Mouse (Mus musculus) central nervous system, embryonic 18 days (tissue): Measurements from ENCODE around the gene Zar1. TPM values are rescaled to one million over a fixed set of nuclear protein-coding genes. Genes with fewer than 3 reads are reported as not detected.

Experiments
- polyA plus RNA-seq: library from polyadenylated mRNA; depleted of rRNA; stranded (reverse); fragments of >200 nt; gene quantifications from 2 replicates; pipeline ENCODE4 v1.2.3, GENCODE M21; 2012; rRNA removed

Gene Zar1
- polyA plus RNA-seq: 2.3 and 2.8 TPM in 2 replicates

GRCm38 (mm10) chr5:72580970-72581332 is at the start of gene Zar1:
TSS of gene Zar1 (minus strand) at chr5:72581254.

GRCm38 (mm10) chr5:72587192-72587681 is 6.2 kb upstream of the Zar1 start, which contains the start of gene Gm5868:
TSS of gene Gm5868 (minus strand) at chr5:72587551.

GRCm38 (mm10) chr5:72559544-72560049 is 21.5 kb downstream of the Zar1 start, which contains the start of gene Nfxl1:
TSS of gene Nfxl1 (minus strand) at chr5:72559684.

Other genes with a start within 250 kb of the Zar1 start
- 0.43 and 0.56 TPM in 2 replicates for gene Corin, start 76.8 kb downstream of the Zar1 start, polyA plus RNA-seq
- gene Nfxl1, start 21.6 kb downstream of the Zar1 start, polyA plus RNA-seq: 14.9 and 15.3 TPM in 2 replicates
- 2.8 and 3.5 TPM in 2 replicates for gene Gm5868, start 6.3 kb upstream of the Zar1 start, polyA plus RNA-seq
- not detected in 2 replicates for gene Cnga1, start 63.0 kb upstream of the Zar1 start, polyA plus RNA-seq
- gene Nipal1, start 66.5 kb upstream of the Zar1 start, polyA plus RNA-seq: 0.17 and 0.84 TPM in 2 replicates
- gene Txk, start 171.5 kb upstream of the Zar1 start, polyA plus RNA-seq: 0.08 and 0.09 TPM in 2 replicates